Mouse (Mus musculus) gastrocnemius, postnatal 25 days (tissue): ENCODE results near the gene Olfr924. TPM values are rescaled to one million over a fixed set of nuclear protein-coding genes. Genes with fewer than 3 reads are reported as not detected.
"Not testable (repeated sequence)": the region's sequence is repeated elsewhere in the genome, so short reads cannot be mapped to it uniquely, and the experiment has no call there.

Source experiments
- DNase-seq: peaks from one replicate; pipeline ENCODE4 v3.0.0; 2022
- long read RNA-seq, 2 experiments: library from polyadenylated mRNA; stranded (forward); transcript quantifications; one replicate each; pipeline ENCODE4 v2.0.0; 2021
- total RNA-seq, 2 experiments: library from RNA; stranded (reverse); gene quantifications; 1 replicate in 1 of 2; 2 replicates in 1 of 2; pipeline ENCODE4 v1.2.3; 2021

Olfr924 gene
- not detected for total RNA-seq
- long read RNA-seq, experiment 1: 0 reads
- long read RNA-seq, experiment 2: 0 reads

DNA sequence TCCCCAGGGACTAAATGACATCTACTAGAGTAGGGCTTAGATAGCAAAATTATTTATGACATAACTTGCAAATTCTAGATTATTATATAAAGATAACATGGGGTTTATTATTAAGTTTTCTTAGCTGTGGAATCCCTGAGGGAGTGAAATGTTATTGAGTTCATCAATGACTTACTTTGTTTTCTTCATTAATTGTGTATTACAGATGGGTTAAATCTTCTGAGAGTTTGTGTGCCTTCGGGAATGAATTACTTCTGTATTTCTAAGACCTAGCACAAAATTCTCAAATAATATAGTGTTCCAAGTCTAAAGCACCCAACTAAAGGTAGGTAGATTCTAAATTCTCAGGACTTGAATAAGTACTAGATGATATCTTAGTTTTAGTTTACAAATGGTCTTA is at the start of gene Olfr924:
Olfr924 (plus strand) TSS at position 301 of the 400 bp plus-strand sequence.
- no peak for DNase-seq

DNA sequence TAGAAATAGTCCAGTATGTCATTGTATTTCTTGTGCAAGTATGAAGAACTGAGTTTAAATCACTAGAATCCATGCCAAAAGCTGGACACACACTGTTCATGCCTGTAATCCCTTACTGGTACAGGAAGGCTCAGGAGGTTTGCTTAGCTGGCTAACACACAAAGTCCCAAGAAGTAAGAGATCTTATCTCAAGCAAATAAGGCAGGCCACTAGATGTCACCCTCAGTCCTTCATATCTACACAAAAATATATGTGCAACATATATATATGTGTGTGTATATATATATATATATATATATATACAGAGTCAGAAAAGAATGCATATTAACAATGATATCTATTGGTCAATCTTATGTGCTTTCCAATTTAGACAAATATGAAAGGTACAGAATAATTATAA is 38.6 kb upstream of the Olfr924 start:
- DNase-seq: no peak

DNA sequence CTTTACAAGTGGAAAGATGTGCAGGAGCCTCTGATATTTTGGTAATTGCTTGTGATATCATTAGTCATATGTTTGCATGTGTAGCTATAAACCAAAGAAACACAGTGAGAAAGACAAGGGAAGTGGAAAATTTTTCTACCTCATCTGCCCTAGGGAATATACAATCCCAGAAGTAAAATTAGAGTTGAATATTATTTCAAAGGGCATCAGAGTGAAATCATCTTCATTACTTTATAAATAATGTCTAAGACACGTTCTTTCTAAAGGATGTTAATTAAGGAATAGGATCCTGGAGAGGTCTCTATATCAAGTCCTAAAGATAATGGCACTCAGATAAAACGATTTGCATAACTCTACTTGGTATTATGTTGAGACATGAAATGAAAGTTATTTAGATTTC is 29.9 kb upstream of the Olfr924 start, which contains the start of gene Olfr922:
Olfr922 (plus strand) TSS at position 301 of the 400 bp plus-strand sequence.
- DNase-seq: no peak

DNA sequence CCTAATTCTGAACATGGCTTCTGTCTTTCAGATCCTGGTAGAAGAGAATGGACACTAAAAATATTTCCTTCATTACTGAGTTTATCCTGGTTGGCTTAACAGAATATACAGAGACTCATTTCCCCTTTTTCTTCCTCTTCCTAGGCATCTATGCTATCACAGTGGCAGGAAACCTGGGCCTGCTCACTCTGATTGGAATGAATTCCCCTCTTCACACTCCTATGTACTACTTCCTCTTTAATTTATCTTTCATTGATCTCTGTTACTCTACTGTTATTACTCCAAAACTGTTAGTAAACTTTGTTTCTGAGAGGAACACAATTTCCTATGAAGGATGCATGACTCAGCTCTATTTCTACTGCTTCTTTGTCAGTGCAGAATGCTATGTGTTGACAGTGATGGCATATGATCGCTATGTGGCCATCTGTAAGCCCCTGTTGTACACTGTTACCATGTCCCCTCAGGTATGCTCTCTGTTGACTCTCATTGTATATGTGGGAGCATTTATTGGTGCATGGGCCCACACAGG is 28.7 kb upstream of the Olfr924 start:
- no peak for DNase-seq

DNA sequence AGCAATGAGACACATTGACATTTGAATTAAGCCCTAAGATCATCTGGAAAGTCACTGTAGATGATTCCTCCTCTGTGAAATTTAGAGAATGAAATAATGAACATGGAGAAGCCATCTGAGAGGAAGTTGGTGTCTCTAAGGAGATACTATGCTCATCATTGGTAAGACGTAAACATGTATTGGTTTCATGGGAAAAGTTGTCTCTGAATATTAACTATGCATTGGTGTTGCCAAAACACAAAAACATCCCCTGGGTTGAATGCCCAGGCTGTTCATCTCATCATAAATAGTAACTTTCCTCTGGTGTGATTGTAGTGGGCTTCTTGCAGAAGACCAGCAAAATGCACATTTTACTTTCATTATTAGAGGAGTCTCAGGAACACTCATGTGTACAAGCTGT is 18.0 kb upstream of the Olfr924 start, which contains the start of gene Olfr923:
Olfr923 (plus strand) TSS at position 301 of the 400 bp plus-strand sequence.
- DNase-seq: no peak

DNA sequence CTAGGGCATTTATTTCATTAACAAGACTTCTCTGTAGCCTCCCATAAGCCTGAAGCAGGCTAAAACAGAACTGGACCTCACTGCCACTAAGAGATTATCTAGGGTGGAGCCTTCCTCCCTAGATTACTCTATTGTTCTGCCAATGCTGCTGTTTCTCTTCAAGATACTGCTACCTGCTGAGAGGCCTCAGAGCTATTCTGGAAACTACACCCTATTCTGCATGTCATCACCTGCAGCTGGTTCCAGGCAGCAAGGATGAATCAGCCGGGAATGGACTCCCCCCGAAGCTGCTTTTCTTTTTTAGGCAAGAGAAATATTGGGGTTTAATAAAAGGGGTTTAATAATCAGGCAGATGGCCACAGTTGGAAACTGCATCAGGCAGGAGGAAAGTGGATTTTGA is 11.2 kb upstream of the Olfr924 start:
- no peak for DNase-seq

DNA sequence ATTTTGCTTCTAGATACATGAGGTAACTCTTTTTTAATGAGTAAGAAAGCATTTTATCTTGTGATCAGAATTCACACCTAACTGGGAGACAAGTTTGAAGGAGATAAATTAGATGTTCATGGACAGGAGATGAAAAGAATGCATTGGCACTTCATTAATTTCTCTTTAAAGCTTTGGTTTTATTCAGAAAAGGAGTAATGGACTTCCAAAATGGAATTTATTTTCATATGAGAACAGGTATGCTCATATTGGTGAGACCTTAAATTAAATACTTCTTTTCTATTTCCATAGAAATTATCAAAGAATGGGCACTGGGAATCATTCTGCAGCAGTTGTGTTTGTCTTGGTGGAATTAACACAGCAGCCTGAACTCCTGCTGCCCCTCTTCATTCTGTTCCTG is 10.5 kb downstream of the Olfr924 start, which contains the start of gene Olfr26:
Olfr26 (plus strand) TSS at position 301 of the 400 bp plus-strand sequence.
- no peak for DNase-seq

DNA sequence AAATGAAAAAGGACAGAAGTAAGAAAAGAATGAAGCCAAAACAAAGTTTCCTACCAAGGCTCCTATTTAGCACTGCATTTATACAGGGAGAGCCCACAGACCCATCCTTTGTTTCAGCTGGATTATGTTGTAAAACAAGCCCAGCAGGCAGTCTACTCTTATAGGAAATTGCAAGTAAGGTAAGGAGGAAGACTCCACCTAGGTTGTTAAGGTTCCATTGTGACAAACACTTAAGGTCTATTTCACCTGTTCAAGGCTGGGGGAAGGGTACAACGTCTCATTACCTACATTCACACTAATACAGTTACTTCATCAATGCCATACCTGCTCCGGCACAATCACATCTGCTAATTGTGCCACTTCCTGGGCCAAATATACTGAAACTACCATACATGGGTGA is 30.6 kb downstream of the Olfr924 start:
- DNase-seq: not testable (repeated sequence)

DNA sequence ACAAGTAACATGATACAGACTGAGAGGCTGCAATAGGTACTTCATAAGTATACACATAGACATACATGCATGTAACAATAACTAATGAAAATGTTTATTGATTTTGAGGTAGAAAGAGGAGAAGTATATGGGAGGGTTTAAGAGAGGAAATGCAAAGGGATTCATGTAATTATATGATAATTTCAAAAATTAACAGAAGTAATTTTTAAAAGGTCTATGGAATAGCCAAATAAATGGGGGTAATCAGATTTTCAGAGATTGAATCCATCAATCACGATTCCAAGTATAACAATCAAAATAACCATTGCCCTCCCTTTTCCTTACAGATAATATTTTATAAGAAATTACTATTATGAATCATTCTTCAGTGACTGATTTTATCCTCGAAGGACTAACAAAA is 32.6 kb downstream of the Olfr924 start, which contains the start of gene Olfr926:
Olfr926 (plus strand) TSS at position 301 of the 400 bp plus-strand sequence.
- DNase-seq: no peak

Other genes with a start within 250 kb of the Olfr924 start
- gene Olfr914, start 239.3 kb upstream of the Olfr924 start, total RNA-seq: not detected
- not detected for gene Olfr916, start 184.6 kb upstream of the Olfr924 start, total RNA-seq
- not detected for gene Olfr917, start 178.6 kb upstream of the Olfr924 start, total RNA-seq
- not detected for gene Olfr918, start 169.8 kb upstream of the Olfr924 start, total RNA-seq
- gene Olfr919, start 140.8 kb upstream of the Olfr924 start, total RNA-seq: not detected
- 10 to 100 TPM; 11.2 to 13.2 TPM for gene Vwa5a, start 126.2 kb upstream of the Olfr924 start, total RNA-seq
- under 1 TPM in 1 of 2 experiments, not detected in 1; 0.05 TPM for gene Olfr920, start 92.2 kb upstream of the Olfr924 start, total RNA-seq
- not detected for gene Olfr921, start 71.4 kb upstream of the Olfr924 start, total RNA-seq
- not detected for gene Olfr922, start 29.8 kb upstream of the Olfr924 start, total RNA-seq
- gene Olfr923, start 17.9 kb upstream of the Olfr924 start, total RNA-seq: not detected
- gene Olfr26, start 10.6 kb downstream of the Olfr924 start, total RNA-seq: not detected
- not detected for gene Olfr926, start 32.7 kb downstream of the Olfr924 start, total RNA-seq
- not detected for gene Olfr930, start 85.4 kb downstream of the Olfr924 start, total RNA-seq
- gene Olfr933, start 127.9 kb downstream of the Olfr924 start, total RNA-seq: not detected
- not detected for gene Olfr934, start 143.9 kb downstream of the Olfr924 start, total RNA-seq
- gene Olfr935, start 155.2 kb downstream of the Olfr924 start, total RNA-seq: not detected
- not detected for gene Olfr146, start 178.9 kb downstream of the Olfr924 start, total RNA-seq
- gene Olfr937, start 220.5 kb downstream of the Olfr924 start, total RNA-seq: not detected
- not detected for gene Olfr938, start 234.4 kb downstream of the Olfr924 start, total RNA-seq